In the genomic region with DNA sequence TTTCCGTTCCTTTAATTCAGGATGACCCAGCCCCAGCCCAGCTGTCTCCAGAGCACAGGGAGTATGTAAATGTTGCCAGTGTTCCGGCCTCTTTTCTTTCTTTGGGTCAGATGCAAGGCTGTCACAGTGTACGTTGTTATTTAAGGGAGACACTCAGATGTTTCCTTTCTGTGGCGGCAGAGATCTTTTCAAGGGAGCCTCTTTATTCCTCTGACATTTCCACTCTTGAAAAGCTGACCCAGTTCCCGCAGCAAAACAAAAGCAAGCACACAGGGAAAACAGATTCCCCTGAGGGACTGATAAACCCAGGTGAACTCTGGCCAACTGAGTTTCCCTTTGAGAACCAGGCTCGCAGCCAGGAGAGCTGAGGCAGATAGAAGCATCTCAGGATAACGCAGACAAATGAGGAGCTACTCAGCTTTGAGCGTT, we compare ENCODE assay signal across 8 mouse cellular contexts.
DNase-seq lines count a peak whose midpoint lies in the region; ATAC-seq and TF ChIP-seq lines count a peak whose summit lies in the region.

No protein-coding gene starts in this region.

- H3K9ac ChIP-seq in forebrain, embryonic 16.5 days (replicated peaks; ENCODE audit: low read depth, low read length), result no peak overlapping the region
- 0 out of 2 replicates have a peak overlapping the region, but pooled peaks have one; percentile 30 for H3K9ac ChIP-seq in hindbrain, embryonic 16.5 days (ENCODE audit: low read depth, low read length)
- no peak overlapping the region for H3K9ac ChIP-seq in neural tube, embryonic 15.5 days (replicated peaks)
- H3K9ac ChIP-seq in stomach, postnatal 0 days (ENCODE audit: low read length), result no peak overlapping the region

- ATAC-seq in cerebellum, adult (ENCODE audit: insufficient number of reproducible peaks, low FRiP score, low TSS enrichment), result no peak
- ATAC-seq in forebrain, embryonic 16.5 days, result no peak
- ATAC-seq in hindbrain, embryonic 16.5 days, result peak; percentile 71; the same call in 1 of the 2 replicates
- peak; percentile 47; the same call in 1 of the 2 replicates for ATAC-seq in neural tube, embryonic 15.5 days (ENCODE audit: low FRiP score)
- ATAC-seq in stomach, postnatal 0 days (ENCODE audit: low FRiP score, low TSS enrichment), result no peak

- peak; percentile 1 for DNase-seq in cerebellum, adult 8-10 months
- DNase-seq in Muller cell, postnatal 12 days (ENCODE audit: inconsistent ontology term), result peak; percentile 56
- no peak for DNase-seq in stomach, postnatal 0 days (ENCODE audit: low spot score)
- DNase-seq in liver, result no peak

- 0 out of 2 replicates have a peak overlapping the region, but pooled peaks have one; percentile 2 for H3K4me2 ChIP-seq in forebrain, embryonic 16.5 days (ENCODE audit: low read length)
- H3K4me2 ChIP-seq in hindbrain, embryonic 16.5 days (ENCODE audit: low read length), result peak overlapping the region; percentile 26
- H3K4me2 ChIP-seq in neural tube, embryonic 15.5 days, result peak overlapping the region; percentile 6; the same call in 1 of the 2 replicates
- H3K4me2 ChIP-seq in stomach, postnatal 0 days (replicated peaks; ENCODE audit: low read depth), result no peak overlapping the region

- H3K36me3 ChIP-seq in forebrain, embryonic 16.5 days (ENCODE audit: control insufficient read depth, insufficient read depth), result no peaks in the 10 kb centered on the region
- H3K36me3 ChIP-seq in hindbrain, embryonic 16.5 days (ENCODE audit: control insufficient read depth, insufficient read depth, low read length), result no peaks in the 10 kb centered on the region
- H3K36me3 ChIP-seq in neural tube, embryonic 15.5 days, result no peaks in the 10 kb centered on the region
- no peaks in the 10 kb centered on the region for H3K36me3 ChIP-seq in stomach, postnatal 0 days (ENCODE audit: control insufficient read depth, insufficient read depth, low read length)

- H3K4me1 ChIP-seq in forebrain, embryonic 16.5 days (replicated peaks; ENCODE audit: control insufficient read depth, insufficient read depth, low read length), result 0 out of 2 replicates have a peak, but pooled peaks cover 7% of the 10 kb centered on the region
- H3K4me1 ChIP-seq in hindbrain, embryonic 16.5 days (ENCODE audit: control insufficient read depth, insufficient read depth, low read depth, low read length), result peaks cover 3% of the 10 kb centered on the region
- peaks cover 23% of the 10 kb centered on the region for H3K4me1 ChIP-seq in neural tube, embryonic 15.5 days
- no peaks in the 10 kb centered on the region for H3K4me1 ChIP-seq in stomach, postnatal 0 days (replicated peaks; ENCODE audit: control insufficient read depth, insufficient read depth)

- H3K27ac ChIP-seq in forebrain, embryonic 16.5 days (ENCODE audit: low read length), result no peak overlapping the region
- peak overlapping the region; percentile 13; the same call in 1 of the 2 replicates for H3K27ac ChIP-seq in hindbrain, embryonic 16.5 days (ENCODE audit: low read depth, low read length)
- no peak overlapping the region; the same call in 1 of the 2 replicates for H3K27ac ChIP-seq in neural tube, embryonic 15.5 days (replicated peaks)
- no peak overlapping the region for H3K27ac ChIP-seq in stomach, postnatal 0 days (replicated peaks)

- TF ChIP-seq CTCF in stomach, postnatal 0 days (IDR thresholded peaks at IDR 0.05; ENCODE audit: low read depth), result no peak

- WGBS in forebrain, embryonic 16.5 days, result 6% methylated on average over 8 of the region's 8 CpGs
- 3% methylated on average over 8 of the region's 8 CpGs for WGBS in hindbrain, embryonic 16.5 days
- 8% methylated on average over 8 of the region's 8 CpGs for WGBS in neural tube, embryonic 15.5 days
- 11% methylated on average over 8 of the region's 8 CpGs for WGBS in stomach, postnatal 0 days

- H3K4me3 ChIP-seq in forebrain, embryonic 16.5 days (replicated peaks; ENCODE audit: low read length), result no peak overlapping the region
- H3K4me3 ChIP-seq in hindbrain, embryonic 16.5 days (ENCODE audit: low read length), result no peak overlapping the region
- H3K4me3 ChIP-seq in neural tube, embryonic 15.5 days (replicated peaks), result no peak overlapping the region
- H3K4me3 ChIP-seq in stomach, postnatal 0 days (ENCODE audit: low read depth, low read length), result no peak overlapping the region

- no peaks in the 10 kb centered on the region for H3K9me3 ChIP-seq in forebrain, embryonic 16.5 days (ENCODE audit: control insufficient read depth, low read length)
- no peaks in the 10 kb centered on the region for H3K9me3 ChIP-seq in hindbrain, embryonic 16.5 days (ENCODE audit: control insufficient read depth, low read length)
- no peaks in the 10 kb centered on the region for H3K9me3 ChIP-seq in neural tube, embryonic 15.5 days (replicated peaks)
- H3K9me3 ChIP-seq in stomach, postnatal 0 days (ENCODE audit: control insufficient read depth, low read length), result no peaks in the 10 kb centered on the region

- no peak for TF ChIP-seq EP300 in stomach, postnatal 0 days (optimal IDR thresholded peaks at IDR 0.05)

- no peaks in the 10 kb centered on the region for H3K27me3 ChIP-seq in forebrain, embryonic 16.5 days (replicated peaks; ENCODE audit: control insufficient read depth, insufficient read depth, low read length)
- H3K27me3 ChIP-seq in hindbrain, embryonic 16.5 days (replicated peaks; ENCODE audit: control insufficient read depth, insufficient read depth, low read length), result no peaks in the 10 kb centered on the region
- H3K27me3 ChIP-seq in neural tube, embryonic 15.5 days (replicated peaks), result no peaks in the 10 kb centered on the region
- no peaks in the 10 kb centered on the region for H3K27me3 ChIP-seq in stomach, postnatal 0 days (ENCODE audit: control insufficient read depth, insufficient read depth, low read length)

Comparison
In these comparisons a context has a peak if more than half of its experiments do, and no peak if none do; other contexts are left out.
1. DNase-seq: peak in cerebellum, adult 8-10 months (single experiment) and Muller cell, postnatal 12 days (single experiment); none in stomach, postnatal 0 days (single experiment) and liver (single experiment).
2. ATAC-seq: peak in hindbrain, embryonic 16.5 days (single experiment) and neural tube, embryonic 15.5 days (single experiment); none in cerebellum, adult (single experiment), forebrain, embryonic 16.5 days (single experiment) and stomach, postnatal 0 days (single experiment).